Mouse (Mus musculus): ENCODE results near the gene Utrn. TPM values are rescaled to one million over a fixed set of nuclear protein-coding genes. Genes with fewer than 3 reads are reported as not detected.

Gene Utrn
- polyA plus RNA-seq, 1 experiment from 2014 or later: 49.7 TPM

GRCm38 (mm10) chr10:12354106-12354505 is 515.1 kb downstream of the Utrn start:
- Histone ChIP-seq H3K36me3 (ENCODE audit: control insufficient read depth, insufficient read depth, low read length) (no peaks in the 10 kb centered on the region), H3K27me3 (ENCODE audit: control insufficient read depth, insufficient read depth, low read length) (no peaks in the 10 kb centered on the region), H3K27ac (ENCODE audit: low read depth, low read length) (no peak overlapping the region), H3K4me1 (replicated peaks; ENCODE audit: control insufficient read depth, insufficient read depth, low read length) (no peaks in the 10 kb centered on the region), H3K9ac (ENCODE audit: low read length) (no peak overlapping the region), H3K4me3 (ENCODE audit: low read depth, low read length) (no peak overlapping the region), H3K9me3 (ENCODE audit: control insufficient read depth, low read length) (no peaks in the 10 kb centered on the region), H3K4me2 (ENCODE audit: low read depth, low read length, severe bottlenecking) (no peak overlapping the region)
- ATAC-seq (replicated peaks; ENCODE audit: low FRiP score): no peak
- DNase-seq (ENCODE audit: low spot score): no peak
- WGBS: 83% methylated on average over 5 of the region's 5 CpGs

GRCm38 (mm10) chr10:12339704-12340558 is 529.2 kb downstream of the Utrn start:
- Histone ChIP-seq H3K4me1 (replicated peaks; ENCODE audit: control insufficient read depth, insufficient read depth, low read length) (no peaks in the 10 kb centered on the region), H3K27ac (ENCODE audit: low read depth, low read length) (no peak overlapping the region), H3K27me3 (ENCODE audit: control insufficient read depth, insufficient read depth, low read length) (no peaks in the 10 kb centered on the region), H3K9ac (ENCODE audit: low read length) (no peak overlapping the region), H3K4me3 (ENCODE audit: low read depth, low read length) (no peak overlapping the region), H3K36me3 (ENCODE audit: control insufficient read depth, insufficient read depth, low read length) (no peaks in the 10 kb centered on the region), H3K4me2 (ENCODE audit: low read depth, low read length, severe bottlenecking) (no peak overlapping the region), H3K9me3 (ENCODE audit: control insufficient read depth, low read length) (no peaks in the 10 kb centered on the region)
- DNase-seq (ENCODE audit: low spot score): no peak
- 81% methylated on average over 10 of the region's 10 CpGs for WGBS
- no peak for ATAC-seq (replicated peaks; ENCODE audit: low FRiP score)

- Histone ChIP-seq H3K9ac (ENCODE audit: low read length) (no peak overlapping the region), H3K36me3 (ENCODE audit: control insufficient read depth, insufficient read depth, low read length) (no peaks in the 10 kb centered on the region), H3K27ac (ENCODE audit: low read depth, low read length) (no peak overlapping the region), H3K27me3 (ENCODE audit: control insufficient read depth, insufficient read depth, low read length) (no peaks in the 10 kb centered on the region), H3K4me1 (replicated peaks; ENCODE audit: control insufficient read depth, insufficient read depth, low read length) (no peaks in the 10 kb centered on the region), H3K9me3 (ENCODE audit: control insufficient read depth, low read length) (no peaks in the 10 kb centered on the region), H3K4me2 (ENCODE audit: low read depth, low read length, severe bottlenecking) (no peak overlapping the region), H3K4me3 (ENCODE audit: low read depth, low read length) (no peak overlapping the region)
- 84% methylated on average over 9 of the region's 9 CpGs for WGBS
- no peak for ATAC-seq (replicated peaks; ENCODE audit: low FRiP score)
- no peak for DNase-seq (ENCODE audit: low spot score)
Observed at GRCm38 (mm10) chr10:12339005-12339703, 530.0 kb downstream of the Utrn start.

Other genes starting within 250 kb of the Utrn start
- 1.9 and 2.1 TPM in 2 replicates for gene Stx11, start 94.9 kb upstream of the Utrn start, polyA plus RNA-seq (2014; fragmentation: Nextera tagmentation; extraction: Ambion mirVana)
- gene Sf3b5, start 136.0 kb upstream of the Utrn start, polyA plus RNA-seq (2014; fragmentation: Nextera tagmentation; extraction: Ambion mirVana): 37.9 and 42.2 TPM in 2 replicates
- 153 and 159 TPM in 2 replicates for gene Plagl1, start 191.1 kb upstream of the Utrn start, polyA plus RNA-seq (2014; fragmentation: Nextera tagmentation; extraction: Ambion mirVana)

All from forebrain, embryonic 11.5 days (tissue).